Mouse (Mus musculus): Measurements from ENCODE around the gene Pltp. TPM values are rescaled to one million over a fixed set of nuclear protein-coding genes. Genes with fewer than 3 reads are reported as not detected.

The Pltp gene
- 2.6 TPM for total RNA-seq (2023)

DNA sequence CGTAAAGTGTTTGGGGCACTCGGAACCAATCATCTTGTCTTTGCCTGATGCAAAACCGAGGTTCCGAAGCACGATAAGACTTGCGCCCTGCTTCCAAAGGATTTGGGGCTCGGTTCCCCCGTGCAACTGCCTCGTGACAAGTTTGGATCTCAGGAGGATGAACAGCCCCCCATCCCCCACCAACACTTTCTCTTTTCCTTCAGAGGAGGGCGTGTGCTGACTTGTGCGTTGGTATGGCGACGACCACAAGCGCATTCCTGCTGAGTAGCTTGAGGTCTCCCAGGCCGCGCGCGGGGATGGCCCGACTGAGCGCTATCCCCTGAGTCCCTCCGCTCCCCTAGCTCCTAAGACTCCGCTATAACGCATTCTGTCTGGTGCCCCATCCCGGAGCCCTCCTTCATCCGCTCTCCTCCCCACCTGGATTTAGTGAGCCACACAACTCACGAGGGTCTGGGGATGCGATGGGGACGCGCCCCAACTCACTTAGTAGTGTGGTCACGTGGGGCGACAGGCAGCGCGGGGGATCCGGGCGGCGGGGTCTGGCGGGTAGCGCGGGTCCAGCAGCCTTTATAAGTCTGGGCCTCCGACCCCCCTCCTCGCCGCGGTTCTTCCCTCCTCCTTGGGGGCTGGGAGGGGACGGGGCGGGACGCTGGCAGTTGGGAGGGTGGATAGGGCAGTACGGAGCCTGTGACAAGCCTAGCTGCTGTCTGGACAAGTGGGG, at the start of gene Pltp:
TSS of gene Pltp (minus strand) at position 611 of the 721 bp plus-strand sequence.

DNA sequence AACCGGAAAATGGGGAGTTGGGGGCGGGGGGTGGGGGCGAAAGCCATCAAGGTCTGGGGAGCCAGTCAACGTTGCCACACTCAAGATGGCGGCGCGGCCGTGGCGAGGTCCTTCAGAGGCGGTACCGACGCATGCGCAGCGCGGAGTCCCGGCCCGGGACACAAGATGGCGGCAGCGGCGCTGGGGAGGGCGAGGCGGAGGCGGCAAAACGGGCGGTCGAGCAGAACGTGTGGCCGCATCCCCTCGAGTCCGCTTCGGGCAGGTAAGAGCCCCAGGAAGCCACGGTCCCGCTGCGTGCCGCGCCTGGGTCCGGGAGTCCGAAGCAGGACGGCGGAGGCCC, 21.7 kb upstream of the Pltp start, which contains the start of gene Pcif1:
TSS of gene Pcif1 (plus strand) at position 77 of the 340 bp plus-strand sequence.

DNA sequence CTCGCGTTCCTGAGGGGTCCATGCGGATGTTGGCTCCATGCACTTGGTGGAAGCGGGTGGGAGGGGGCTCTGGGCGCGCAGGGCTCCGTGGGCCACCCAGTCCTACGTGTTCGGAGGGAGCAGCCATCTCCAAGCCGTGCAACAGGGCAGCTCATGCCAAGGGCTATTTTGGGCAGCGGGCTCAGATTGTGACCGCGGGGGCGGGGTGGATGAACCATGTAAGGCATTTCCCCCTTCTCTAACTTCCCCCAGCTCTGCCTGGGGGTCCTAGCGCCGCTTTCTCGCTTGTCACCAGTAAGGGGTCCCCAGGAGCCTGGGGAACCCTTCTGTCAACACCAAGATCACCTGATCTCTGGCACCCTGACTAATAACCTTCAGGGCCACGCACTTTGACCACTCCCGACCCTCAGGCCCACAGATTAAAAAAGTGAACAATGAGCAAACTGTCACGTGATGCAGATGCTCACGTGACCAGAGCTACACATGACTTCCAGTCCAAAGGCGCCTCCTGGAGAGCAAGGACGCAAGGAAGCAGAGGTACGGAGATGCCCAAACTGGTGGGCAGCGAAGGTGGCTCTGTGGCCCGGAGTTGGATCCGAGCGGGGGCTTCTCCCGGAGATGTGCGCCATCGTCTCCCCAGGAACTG, 24.1 kb downstream of the Pltp start, which contains the start of gene Neurl2:
TSS of gene Neurl2 (minus strand) at position 143 of the 646 bp plus-strand sequence.

DNA sequence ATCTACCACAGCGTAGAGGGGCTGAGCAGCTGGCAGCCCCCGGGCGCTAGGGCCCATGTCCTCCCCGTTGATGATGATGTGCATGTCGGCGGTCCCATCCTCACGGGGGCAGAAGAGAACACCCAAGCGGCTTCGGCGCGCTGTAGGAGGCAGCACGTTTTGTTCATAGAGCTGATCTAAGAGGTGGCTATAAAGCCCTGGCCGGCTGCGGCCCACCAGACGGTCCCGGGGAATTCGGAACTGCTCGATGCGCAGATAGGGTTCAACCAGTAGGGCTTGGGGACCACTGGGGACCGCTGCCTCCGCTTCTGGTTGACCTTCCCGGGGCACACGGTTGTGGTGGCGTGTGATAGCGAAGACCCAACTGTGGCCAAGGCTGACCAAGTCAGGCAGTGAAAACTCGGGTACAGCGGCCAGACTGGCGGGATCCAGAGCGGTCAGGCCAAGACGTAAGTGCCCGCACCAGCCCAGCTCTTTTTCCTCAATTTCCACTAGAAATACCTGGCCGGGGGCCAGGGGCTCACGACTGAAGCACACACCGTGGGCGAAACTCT, 24.7 kb downstream of the Pltp start, which contains the start of gene Ctsa:
TSS of gene Ctsa (plus strand) at position 126 of the 554 bp plus-strand sequence.

DNA sequence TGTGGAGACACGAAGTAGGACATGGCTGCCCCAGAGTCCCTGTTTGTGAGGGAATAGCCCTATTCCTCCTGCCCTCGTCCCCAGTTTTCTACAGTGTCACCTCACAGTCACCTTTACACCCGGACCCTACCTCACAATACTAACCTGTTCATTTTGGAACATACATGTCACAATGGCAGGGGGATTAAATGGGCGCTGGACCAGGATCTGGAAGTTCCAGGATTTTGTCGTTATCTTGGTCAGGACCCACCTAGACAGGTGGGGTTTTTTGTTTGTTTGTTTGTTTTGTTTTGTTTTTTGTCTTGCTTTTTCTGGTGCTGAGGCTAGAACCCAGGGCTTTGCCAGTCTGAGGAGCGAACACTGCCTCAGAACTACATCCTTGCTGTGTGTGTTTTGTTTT, 29.1 kb downstream of the Pltp start, which contains the start of gene Spata25:
TSS of gene Spata25 (minus strand) at position 101 of the 400 bp plus-strand sequence.

DNA sequence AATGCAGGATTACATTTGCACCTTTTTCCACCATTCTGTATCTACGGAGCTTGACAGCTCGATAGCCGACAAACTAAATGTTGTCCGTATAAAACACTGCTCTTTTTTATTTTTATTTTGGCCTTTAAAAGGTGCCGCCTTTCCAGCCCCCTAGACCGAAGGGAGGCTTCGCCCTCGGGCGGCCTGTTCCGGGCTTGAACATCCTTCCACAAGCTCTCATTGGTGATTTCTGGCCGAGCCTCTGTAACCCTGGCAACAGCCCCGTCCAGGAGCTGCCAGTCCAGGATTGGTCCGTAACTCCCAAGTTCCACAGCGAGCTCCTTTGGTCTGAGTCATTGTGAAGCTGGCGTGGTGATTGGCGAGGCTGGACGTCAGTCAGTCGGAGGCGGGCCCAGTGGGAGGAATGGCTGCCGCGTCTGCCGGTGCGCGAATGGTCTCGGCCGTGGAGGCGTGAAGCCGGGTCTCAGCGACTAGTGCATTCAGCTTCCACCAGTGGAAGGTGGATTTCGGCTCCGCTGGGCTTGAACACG, 34.8 kb downstream of the Pltp start, which contains the start of gene Zswim1:
TSS of gene Zswim1 (plus strand) at position 51 of the 530 bp plus-strand sequence.

DNA sequence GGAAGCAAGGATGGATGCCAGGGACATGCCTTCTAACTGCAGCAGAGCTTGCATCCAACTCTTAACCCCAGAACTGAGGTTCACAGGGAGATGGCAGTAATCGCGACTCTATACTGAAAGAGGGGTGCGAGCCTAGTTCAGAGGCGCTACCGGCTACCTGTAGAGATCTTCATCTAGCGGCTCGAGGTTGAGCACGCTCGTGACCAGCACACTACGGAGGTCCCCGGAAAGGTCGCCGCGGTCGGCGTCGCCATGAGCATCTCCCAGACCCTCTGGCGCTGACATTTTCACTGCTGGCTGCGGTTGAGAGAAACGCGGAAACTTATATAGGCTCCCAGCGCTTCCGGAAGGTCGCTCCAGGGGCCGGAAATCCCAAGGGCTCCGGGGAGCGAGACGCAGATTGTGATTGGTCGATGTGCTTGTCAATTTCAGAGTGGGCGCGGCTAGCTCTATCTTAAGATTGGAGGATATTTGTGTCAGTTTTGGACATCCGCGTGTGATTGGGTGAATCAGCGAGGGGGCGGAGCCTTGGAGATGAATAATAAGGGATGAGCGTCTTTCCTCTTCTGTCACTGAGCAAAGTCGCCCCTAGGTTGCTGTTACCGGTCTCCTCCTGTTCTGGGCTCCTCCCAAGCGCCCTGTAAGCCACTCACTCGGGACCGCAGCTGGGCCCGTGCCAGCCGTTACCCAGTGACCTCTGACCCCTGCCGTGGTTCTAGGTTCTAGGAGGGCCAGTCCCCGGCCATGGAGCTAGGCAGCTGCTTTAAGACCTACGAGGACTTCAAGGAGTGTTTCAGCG, 52.8 kb downstream of the Pltp start, which contains the start of the genes Acot8 and Zswim3:
TSS of gene Acot8 (minus strand) at position 350 of the 799 bp plus-strand sequence.
TSS of gene Zswim3 (plus strand) at position 566 of the 799 bp plus-strand sequence.

Other genes starting within 250 kb of the Pltp start
- not detected for gene Wfdc6b, start 244.2 kb downstream of the Pltp start, total RNA-seq (2023)
- gene Wfdc8, start 244.1 kb downstream of the Pltp start, total RNA-seq (2023) = not detected
- not detected for gene Wfdc16, start 218.9 kb downstream of the Pltp start, total RNA-seq (2023)
- gene Wfdc10, start 201.7 kb downstream of the Pltp start, total RNA-seq (2023) = not detected
- gene Wfdc9, start 201.1 kb downstream of the Pltp start, total RNA-seq (2023) = not detected
- gene Wfdc11, start 183.6 kb downstream of the Pltp start, total RNA-seq (2023) = not detected
- not detected for gene Wfdc13, start 172.6 kb downstream of the Pltp start, total RNA-seq (2023)
- gene Spint4, start 159.2 kb downstream of the Pltp start, total RNA-seq (2023) = not detected
- not detected for gene Spint5, start 142.4 kb downstream of the Pltp start, total RNA-seq (2023)
- gene Wfdc3, start 111.8 kb downstream of the Pltp start, total RNA-seq (2023) = not detected
- gene Dnttip1, start 111.7 kb downstream of the Pltp start, total RNA-seq (2023) = 49.4 TPM
- 2.8 TPM for gene Ube2c, start 87.8 kb downstream of the Pltp start, total RNA-seq (2023)
- gene Tnnc2, start 77.7 kb downstream of the Pltp start, total RNA-seq (2023) = 1.2 TPM
- 0.35 TPM for gene Snx21, start 71.9 kb downstream of the Pltp start, total RNA-seq (2023)
- 33.9 TPM for gene Acot8, start 52.8 kb downstream of the Pltp start, total RNA-seq (2023)
- 2.2 TPM for gene Zswim3, start 52.6 kb downstream of the Pltp start, total RNA-seq (2023)
- gene Zswim1, start 35.0 kb downstream of the Pltp start, total RNA-seq (2023) = 10.8 TPM
- not detected for gene Spata25, start 29.2 kb downstream of the Pltp start, total RNA-seq (2023)
- gene Ctsa, start 24.8 kb downstream of the Pltp start, total RNA-seq (2023) = 103 TPM
- 0.59 TPM for gene Neurl2, start 24.3 kb downstream of the Pltp start, total RNA-seq (2023)
- gene Pcif1, start 21.6 kb upstream of the Pltp start, total RNA-seq (2023) = 144 TPM
- 53.7 TPM for gene Zfp335, start 54.0 kb upstream of the Pltp start, total RNA-seq (2023)
- 1.6 TPM for gene Mmp9, start 83.1 kb upstream of the Pltp start, total RNA-seq (2023)
- gene Slc12a5, start 103.1 kb upstream of the Pltp start, total RNA-seq (2023) = not detected
- 41.4 TPM for gene Ncoa5, start 177.2 kb upstream of the Pltp start, total RNA-seq (2023)
- 10.3 TPM for gene Cd40, start 197.9 kb upstream of the Pltp start, total RNA-seq (2023)
- gene 1700025C18Rik, start 233.0 kb upstream of the Pltp start, total RNA-seq (2023) = not detected